Mouse (Mus musculus): Measurements from ENCODE around the gene Satb1.

Gene Satb1

DNA sequence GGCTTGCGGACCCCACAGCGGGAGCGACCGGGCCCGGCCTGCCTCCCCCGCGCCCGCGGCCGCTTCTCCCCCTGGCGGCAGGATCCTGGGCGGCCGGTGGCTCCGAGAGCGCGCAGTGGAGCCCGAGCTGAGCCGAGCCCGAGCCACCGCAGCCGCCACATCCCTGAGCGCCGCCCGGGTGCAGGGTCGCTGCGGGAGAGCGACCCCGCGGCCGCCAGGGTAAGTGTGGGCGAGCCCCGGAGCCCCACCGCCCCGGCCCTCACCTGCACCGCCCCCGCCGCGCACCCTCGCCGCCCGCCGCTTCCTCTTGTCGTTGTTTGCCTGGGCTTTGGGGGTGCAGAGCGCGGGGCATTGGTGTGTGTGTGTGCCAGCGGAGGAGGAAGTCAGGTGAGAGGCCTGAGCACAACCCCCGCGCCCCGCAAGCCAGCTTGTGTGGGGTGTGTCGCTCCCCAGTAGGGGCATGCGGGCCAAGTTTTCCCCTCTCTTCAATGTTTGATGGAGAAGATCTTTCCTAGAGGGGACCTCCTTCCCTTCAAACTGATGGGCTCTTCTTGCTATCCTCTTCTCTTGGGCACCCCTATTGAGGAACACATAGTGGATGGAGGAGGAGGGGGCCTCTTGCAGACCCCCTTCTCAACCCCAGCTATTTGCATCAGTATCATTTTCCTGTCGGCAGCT lies at the start of gene Satb1:
Gene Satb1, minus strand, starts transcription at position 391 of the 678 bp plus-strand sequence.
- ATAC-seq (ENCODE audit: low TSS enrichment), result peak; percentile 55

DNA sequence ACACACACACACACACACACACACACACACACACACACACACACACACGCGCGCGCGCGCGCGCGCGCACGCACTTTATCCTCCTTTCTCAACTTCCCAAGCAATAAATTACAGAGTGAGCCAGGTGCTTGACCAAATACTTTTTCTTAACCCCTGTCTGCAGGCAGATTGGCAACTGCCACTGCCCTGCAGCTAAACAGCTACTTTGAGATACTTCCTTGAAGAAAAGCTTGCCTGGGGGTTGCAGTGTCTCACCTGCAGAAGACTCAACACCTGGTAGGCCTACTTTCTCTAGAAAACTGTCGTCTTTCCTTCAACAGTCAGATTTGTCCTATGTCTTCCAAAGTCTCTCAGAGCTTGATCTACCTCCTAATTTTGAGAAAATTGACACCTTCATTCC lies 49.5 kb upstream of the Satb1 start:
- no peak for ATAC-seq (ENCODE audit: low TSS enrichment)

GRCm38 (mm10) chr17:51880895-51881622 lies 48.0 kb upstream of the Satb1 start:
- no peak for ATAC-seq (ENCODE audit: low TSS enrichment)

GRCm38 (mm10) chr17:51880221-51880620 lies 47.1 kb upstream of the Satb1 start:
- no peak for ATAC-seq (ENCODE audit: low TSS enrichment)

GRCm38 (mm10) chr17:51879736-51880135 lies 46.6 kb upstream of the Satb1 start:
- ATAC-seq (ENCODE audit: low TSS enrichment), result no peak

- no peak for ATAC-seq (ENCODE audit: low TSS enrichment)
These were observed 46.1 kb upstream of the Satb1 start for GRCm38 (mm10) chr17:51879171-51879570.

DNA sequence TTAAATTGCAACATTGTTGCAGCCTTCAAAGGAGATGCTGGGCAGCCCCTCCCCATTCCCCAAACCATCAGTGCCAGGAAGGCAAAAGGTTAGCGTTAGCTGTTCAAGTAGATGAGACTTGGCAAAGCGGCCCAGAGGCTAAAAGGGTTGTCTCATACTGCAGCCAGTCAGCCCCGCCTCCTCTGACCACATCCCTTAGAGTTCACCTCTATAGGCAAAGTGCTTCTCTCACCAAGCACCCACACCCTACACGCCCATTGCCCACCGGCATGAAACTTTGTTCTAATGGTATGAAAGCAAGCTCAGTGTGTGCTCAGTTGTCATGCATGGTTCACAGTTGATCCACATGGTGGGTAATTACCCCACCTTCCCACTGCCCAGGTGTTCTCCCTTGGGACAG lies 43.4 kb upstream of the Satb1 start:
- no peak for ATAC-seq (ENCODE audit: low TSS enrichment)

- no peak for ATAC-seq (ENCODE audit: low TSS enrichment)
These were observed 24.5 kb upstream of the Satb1 start for GRCm38 (mm10) chr17:51857616-51858015.

DNA sequence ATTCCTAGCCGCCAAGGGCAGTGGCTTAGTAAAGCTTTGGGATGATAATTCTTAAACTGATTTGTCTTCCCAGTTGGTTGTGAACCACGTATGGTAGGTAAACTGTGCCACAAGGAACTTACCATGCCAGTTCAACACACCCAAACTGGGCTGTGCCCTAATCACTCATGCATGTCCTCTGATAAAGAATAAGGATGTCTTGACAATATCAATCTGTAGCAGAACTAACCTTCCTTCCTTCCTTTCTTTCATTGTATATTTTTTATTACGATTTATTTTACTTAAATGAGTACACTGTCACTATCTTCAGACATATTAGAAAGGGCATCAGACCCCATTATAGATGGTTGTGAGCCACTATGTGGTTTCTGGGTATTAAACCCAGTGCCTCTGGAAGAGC lies 23.2 kb upstream of the Satb1 start:
- ATAC-seq (ENCODE audit: low TSS enrichment), result no peak

DNA sequence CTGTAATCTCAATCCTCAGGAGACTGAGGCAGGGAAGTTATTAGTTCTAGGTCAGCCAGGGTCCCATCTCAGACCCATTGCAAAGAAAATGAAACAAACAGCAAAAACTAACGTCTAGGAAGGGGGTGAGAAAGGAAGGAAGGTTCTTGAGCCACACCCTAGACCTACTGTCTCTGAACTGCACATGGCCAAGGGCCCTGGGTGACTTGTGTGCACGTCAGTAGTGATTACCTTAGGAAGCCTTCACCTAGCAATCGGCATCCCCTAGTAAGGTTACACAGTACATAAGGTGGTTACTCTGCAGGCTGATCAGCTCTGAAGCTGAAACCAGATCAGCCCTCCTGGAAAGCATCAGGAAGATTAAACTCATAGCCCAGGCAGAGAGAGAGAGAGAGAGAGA lies 22.2 kb upstream of the Satb1 start:
- no peak for ATAC-seq (ENCODE audit: low TSS enrichment)

- no peak for ATAC-seq (ENCODE audit: low TSS enrichment)
These were observed 20.9 kb upstream of the Satb1 start for GRCm38 (mm10) chr17:51853952-51854351.

DNA sequence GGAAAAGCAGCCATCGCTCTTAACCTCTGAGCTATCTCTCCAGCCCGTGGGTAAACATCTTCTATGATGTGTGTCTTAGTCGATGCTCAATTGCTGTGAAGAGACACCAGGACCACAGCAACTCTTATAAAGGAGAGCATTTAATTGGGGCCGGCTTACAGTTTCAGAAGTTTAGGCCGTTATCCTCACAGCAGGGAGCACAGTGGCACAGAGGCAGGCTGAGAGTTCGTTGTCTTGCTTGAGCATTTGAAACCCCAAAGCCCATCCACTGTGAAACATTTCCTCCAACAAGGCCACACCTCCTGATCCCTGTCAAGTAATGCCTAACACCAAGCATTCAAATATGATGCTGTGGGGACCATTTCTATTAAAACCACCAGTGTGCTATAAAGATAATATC lies 7.5 kb upstream of the Satb1 start:
- ATAC-seq (ENCODE audit: low TSS enrichment), result no peak

DNA sequence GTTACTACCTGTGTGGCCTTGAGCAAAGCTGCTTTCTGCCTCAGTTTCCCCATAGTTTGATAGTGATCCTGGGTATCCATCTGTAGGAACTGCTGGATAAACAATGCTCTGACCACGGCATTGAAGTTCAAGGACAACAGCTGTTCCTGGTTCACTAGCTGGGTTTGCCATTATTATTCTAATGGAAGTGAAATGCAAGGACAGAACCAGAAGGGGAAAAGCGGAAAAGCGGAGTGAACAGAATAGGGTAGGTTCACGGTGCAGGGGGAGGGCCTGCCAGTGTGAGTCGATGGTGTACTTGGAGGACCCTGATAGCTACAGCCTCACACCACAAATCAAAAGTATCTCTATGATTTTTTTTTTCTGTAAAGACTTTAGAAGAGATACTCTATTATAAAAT lies 6.4 kb upstream of the Satb1 start:
- ATAC-seq (ENCODE audit: low TSS enrichment), result no peak

GRCm38 (mm10) chr17:51836901-51837300 lies 3.8 kb upstream of the Satb1 start:
- no peak for ATAC-seq (ENCODE audit: low TSS enrichment)

DNA sequence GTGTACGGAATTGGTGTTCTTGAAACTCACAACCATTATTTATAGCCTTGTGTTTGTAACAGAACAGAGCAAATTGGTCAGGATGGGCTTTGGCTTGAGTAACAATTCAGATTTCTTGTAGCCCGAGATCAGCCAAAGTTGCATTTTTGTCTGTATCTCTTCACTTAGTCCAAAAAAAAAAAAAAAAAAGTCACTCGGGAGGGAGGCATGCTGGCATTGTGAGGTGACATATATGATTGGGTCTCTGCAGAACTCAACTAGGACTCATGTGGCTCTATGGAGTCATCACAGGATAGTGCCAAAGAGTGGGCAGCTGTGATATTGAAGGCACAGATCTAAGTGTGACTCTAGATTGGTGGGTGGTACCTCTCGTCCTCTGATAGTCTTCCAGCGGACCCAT lies 3.2 kb upstream of the Satb1 start:
- no peak for ATAC-seq (ENCODE audit: low TSS enrichment)

- 0 out of 2 replicates have a peak, but pooled peaks have one; percentile 26 for ATAC-seq (ENCODE audit: low TSS enrichment)
These were observed 680 bp upstream of the Satb1 start for GRCm38 (mm10) chr17:51833578-51834361.

- peak; percentile 18 for ATAC-seq (ENCODE audit: low TSS enrichment)
These were observed 642 bp downstream of the Satb1 start for GRCm38 (mm10) chr17:51832421-51832875.

- ATAC-seq (ENCODE audit: low TSS enrichment), result peak; percentile 2; the same call in 1 of the 2 replicates
These were observed 1.2 kb downstream of the Satb1 start for GRCm38 (mm10) chr17:51831702-51832420.

- ATAC-seq (ENCODE audit: low TSS enrichment), result 0 out of 2 replicates have a peak, but pooled peaks have one; percentile 1
These were observed 1.9 kb downstream of the Satb1 start for GRCm38 (mm10) chr17:51831121-51831701.

DNA sequence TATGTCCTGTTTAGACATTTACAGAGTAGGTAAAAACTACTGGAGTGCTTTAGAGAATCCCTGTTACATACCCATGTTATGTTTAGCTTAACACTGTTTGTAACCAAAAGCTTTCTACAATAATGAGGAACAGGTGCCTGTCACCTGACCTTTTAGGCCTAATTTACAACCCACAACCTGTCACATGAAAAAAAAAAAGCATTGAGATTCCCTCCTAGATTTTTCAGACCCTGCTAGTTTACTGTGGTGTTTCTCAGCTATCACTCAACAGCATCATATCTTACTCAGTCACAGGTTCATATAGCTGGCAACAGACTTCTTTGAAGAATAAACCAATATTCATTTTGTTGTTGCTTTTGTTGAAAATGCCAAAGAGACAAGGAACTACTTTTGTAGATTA lies 3.7 kb downstream of the Satb1 start:
- no peak for ATAC-seq (ENCODE audit: low TSS enrichment)

DNA sequence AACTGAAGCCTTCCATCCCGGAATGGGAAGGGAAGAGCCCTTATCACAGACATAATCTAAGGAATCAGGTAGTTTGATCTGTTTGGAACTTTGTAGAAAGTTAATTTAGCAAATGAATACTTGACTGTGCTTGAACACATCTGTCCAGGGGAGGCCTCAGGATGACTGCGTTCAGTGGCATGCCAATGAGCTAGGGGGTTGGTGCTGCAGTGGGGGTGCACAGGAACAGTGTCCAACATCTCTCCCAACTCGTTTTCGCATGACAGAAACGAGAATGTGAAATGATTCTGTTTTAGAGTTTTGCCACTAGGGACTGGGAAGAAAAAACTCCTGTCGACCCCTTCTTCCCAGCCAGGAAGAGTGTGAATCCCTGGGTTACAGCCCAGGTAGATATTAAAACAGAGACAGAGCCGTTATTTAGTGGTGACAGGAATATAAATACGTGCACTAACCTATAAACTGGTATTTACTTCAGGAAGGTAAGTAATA lies 5.1 kb downstream of the Satb1 start:
- no peak for ATAC-seq (ENCODE audit: low TSS enrichment)

Data from frontal cortex, adult (tissue).